Mouse (Mus musculus) layer of hippocampus, adult 18-20 months (tissue): ENCODE measurements around the gene Rhox3f. TPM values are rescaled to one million over a fixed set of nuclear protein-coding genes. Genes with fewer than 3 reads are reported as not detected.
"Not testable (repeated sequence)": the region's sequence is repeated elsewhere in the genome, so short reads cannot be mapped to it uniquely, and the experiment has no call there.

Experiments used
- DNase-seq, 2 experiments: peaks; one replicate each; pipeline ENCODE4 v3.0.0; 2022; ENCODE audit warnings: low spot score in 2 of 2
- long read RNA-seq: library from polyadenylated mRNA; stranded (forward); transcript quantifications from one replicate; pipeline ENCODE4 v2.0.0, GENCODE M21; 2021
- total RNA-seq, 2 experiments: library from RNA; stranded (reverse); gene quantifications; 2 replicates each; pipeline ENCODE4 v1.2.3; 2021

The Rhox3f gene
- not detected for total RNA-seq
- long read RNA-seq: 0 reads

- DNase-seq: not testable (repeated sequence)
Measured at GRCm38 (mm10) chrX:37580692-37581091, at the start of gene Rhox3f. Rhox3f (plus strand) TSS chrX:37580992.

GRCm38 (mm10) chrX:37541719-37542118, 39.1 kb upstream of the Rhox3f start, which contains the start of gene Rhox3e:
Rhox3e (plus strand) TSS chrX:37542019.
- DNase-seq: not testable (repeated sequence)

- DNase-seq: not testable (repeated sequence)
Measured at GRCm38 (mm10) chrX:37557112-37557511, 23.7 kb upstream of the Rhox3f start, which contains the start of gene Rhox4e. Rhox4e (plus strand) TSS chrX:37557412.

GRCm38 (mm10) chrX:37571105-37571504, 9.7 kb upstream of the Rhox3f start, which contains the start of gene Rhox2f:
Rhox2f (plus strand) TSS chrX:37571405.
- DNase-seq: not testable (repeated sequence)

GRCm38 (mm10) chrX:37572638-37573037, 8.2 kb upstream of the Rhox3f start:
- not testable (repeated sequence) for DNase-seq

GRCm38 (mm10) chrX:37607604-37608003, 26.8 kb downstream of the Rhox3f start, which contains the start of gene Rhox4f:
Rhox4f (minus strand) TSS chrX:37607704.
- DNase-seq: not testable (repeated sequence)

GRCm38 (mm10) chrX:37628512-37628911, 47.7 kb downstream of the Rhox3f start, which contains the start of gene Rhox3g:
Rhox3g (minus strand) TSS chrX:37628612.
- not testable (repeated sequence) for DNase-seq

Other genes with a start within 250 kb of the Rhox3f start
- gene Rhox3a2, start 201.0 kb upstream of the Rhox3f start, total RNA-seq: not detected
- not detected for gene Rhox4a2, start 190.1 kb upstream of the Rhox3f start, total RNA-seq
- not detected for gene Rhox2b, start 168.9 kb upstream of the Rhox3f start, total RNA-seq
- not detected for gene Rhox4b, start 148.5 kb upstream of the Rhox3f start, total RNA-seq
- gene Rhox2c, start 127.3 kb upstream of the Rhox3f start, total RNA-seq: not detected
- not detected for gene Rhox3c, start 122.4 kb upstream of the Rhox3f start, total RNA-seq
- not detected for gene Rhox4c, start 100.7 kb upstream of the Rhox3f start, total RNA-seq
- not detected for gene Rhox2d, start 87.6 kb upstream of the Rhox3f start, total RNA-seq
- not detected for gene Rhox4d, start 66.6 kb upstream of the Rhox3f start, total RNA-seq
- not detected for gene Rhox2e, start 50.5 kb upstream of the Rhox3f start, total RNA-seq
- not detected for gene Rhox3e, start 39.0 kb upstream of the Rhox3f start, total RNA-seq
- gene Rhox4e, start 23.6 kb upstream of the Rhox3f start, total RNA-seq: not detected
- not detected for gene Rhox2f, start 9.6 kb upstream of the Rhox3f start, total RNA-seq
- not detected for gene Rhox4f, start 26.7 kb downstream of the Rhox3f start, total RNA-seq
- not detected for gene Rhox3g, start 47.6 kb downstream of the Rhox3f start, total RNA-seq
- not detected for gene Rhox2g, start 62.5 kb downstream of the Rhox3f start, total RNA-seq
- not detected for gene Rhox4g, start 70.3 kb downstream of the Rhox3f start, total RNA-seq
- not detected for gene Rhox3h, start 87.8 kb downstream of the Rhox3f start, total RNA-seq
- gene Rhox2h, start 92.3 kb downstream of the Rhox3f start, total RNA-seq: not detected
- not detected for gene Rhox5, start 223.8 kb downstream of the Rhox3f start, total RNA-seq
- not detected for gene Rhox6, start 245.9 kb downstream of the Rhox3f start, total RNA-seq